In the genomic region with DNA sequence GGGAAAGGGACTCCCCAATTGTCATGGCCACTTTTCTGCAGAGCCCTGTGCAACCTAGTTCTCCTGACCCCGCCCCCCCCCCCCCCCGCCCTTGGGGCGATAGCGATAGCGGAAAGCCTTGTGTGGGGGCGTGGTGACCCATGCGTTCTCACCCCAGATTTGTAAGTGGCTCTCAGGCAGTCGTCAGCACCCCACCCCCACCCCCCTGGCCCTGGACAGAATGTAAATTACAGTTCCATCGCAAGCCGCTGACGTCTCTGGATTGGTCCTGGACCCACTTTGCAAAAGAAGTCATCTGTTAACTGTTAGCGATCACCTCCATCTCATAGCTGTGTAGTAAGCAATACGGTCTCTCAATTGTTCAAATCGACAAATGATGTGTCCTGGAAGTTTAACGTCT, we compare ENCODE assay signal across 13 mouse cellular contexts. TPM values are rescaled to one million over a fixed set of nuclear protein-coding genes. Genes with fewer than 3 reads are reported as not detected.
DNase-seq lines count a peak whose midpoint lies in the region; ATAC-seq lines count a peak whose summit lies in the region.
"Had no signal": no experiment of that assay in that cellular context is flagged by ENCODE, and none has a peak within 500 bp of the region (broad histone marks: within the 10 kb centered on the region; RNA-seq: fewer than 3 reads in every experiment).

No protein-coding gene starts in this region.

- H3K4me3 ChIP-seq in forebrain, embryonic 13.5 days, result no peak overlapping the region
- H3K4me3 ChIP-seq in forebrain, embryonic 10.5 days, result no peak overlapping the region
- no peak overlapping the region for H3K4me3 ChIP-seq in intestine, embryonic 15.5 days (replicated peaks)
- no peak overlapping the region for H3K4me3 ChIP-seq in intestine, embryonic 16.5 days (ENCODE audit: low read length)
- H3K4me3 ChIP-seq in neural tube, embryonic 15.5 days (replicated peaks), result no peak overlapping the region
- H3K4me3 ChIP-seq in forebrain, embryonic 15.5 days, result no peak overlapping the region

- peaks cover 17% of the 10 kb centered on the region for H3K4me1 ChIP-seq in forebrain, embryonic 13.5 days
- peaks cover 19% of the 10 kb centered on the region for H3K4me1 ChIP-seq in forebrain, embryonic 10.5 days
- no peaks in the 10 kb centered on the region for H3K4me1 ChIP-seq in intestine, embryonic 15.5 days (replicated peaks)
- H3K4me1 ChIP-seq in intestine, embryonic 16.5 days (ENCODE audit: control insufficient read depth, insufficient read depth, low read length), result 0 out of 2 replicates have a peak, but pooled peaks cover 8% of the 10 kb centered on the region
- H3K4me1 ChIP-seq in neural tube, embryonic 15.5 days, result peaks cover 8% of the 10 kb centered on the region; the same call in 1 of the 2 replicates
- peaks cover 17% of the 10 kb centered on the region for H3K4me1 ChIP-seq in forebrain, embryonic 15.5 days

- no peaks in the 10 kb centered on the region for H3K9me3 ChIP-seq in forebrain, embryonic 13.5 days (replicated peaks)
- H3K9me3 ChIP-seq in forebrain, embryonic 10.5 days, result no peaks in the 10 kb centered on the region
- H3K9me3 ChIP-seq in intestine, embryonic 15.5 days, result no peaks in the 10 kb centered on the region
- no peaks in the 10 kb centered on the region for H3K9me3 ChIP-seq in intestine, embryonic 16.5 days (ENCODE audit: control insufficient read depth, low read length)
- no peaks in the 10 kb centered on the region for H3K9me3 ChIP-seq in neural tube, embryonic 15.5 days (replicated peaks)
- no peaks in the 10 kb centered on the region for H3K9me3 ChIP-seq in forebrain, embryonic 15.5 days

- no peak for DNase-seq in forebrain, embryonic 10.5 days (ENCODE audit: extremely low spot score, low spot score)
- DNase-seq in forelimb bud, embryonic 11.5 days (ENCODE audit: low read depth, low spot score), result peak; percentile 73
- DNase-seq in layer of hippocampus, postnatal 10 days (ENCODE audit: low spot score in 2 of 2), result no peak
- DNase-seq: adrenal gland, postnatal 10 days; kidney, adult 2 months; lung, embryonic 14.5 days; midbrain, embryonic 14.5 days; thymus, postnatal 25 days had no signal

- ATAC-seq in forebrain, embryonic 13.5 days, result no peak
- no peak for ATAC-seq in intestine, embryonic 15.5 days
- no peak for ATAC-seq in intestine, embryonic 16.5 days
- no peak for ATAC-seq in neural tube, embryonic 15.5 days (ENCODE audit: low FRiP score)
- ATAC-seq in forebrain, embryonic 15.5 days (replicated peaks), result no peak

- no peak overlapping the region for H3K9ac ChIP-seq in forebrain, embryonic 13.5 days
- H3K9ac ChIP-seq in intestine, embryonic 15.5 days, result no peak overlapping the region
- H3K9ac ChIP-seq in intestine, embryonic 16.5 days (ENCODE audit: low read depth, low read length), result no peak overlapping the region
- no peak overlapping the region for H3K9ac ChIP-seq in neural tube, embryonic 15.5 days (replicated peaks)
- no peak overlapping the region for H3K9ac ChIP-seq in forebrain, embryonic 15.5 days (replicated peaks)
- H3K9ac ChIP-seq: lung, embryonic 14.5 days had no signal

- H3K27me3 ChIP-seq in forebrain, embryonic 13.5 days, result no peaks in the 10 kb centered on the region
- H3K27me3 ChIP-seq in forebrain, embryonic 10.5 days (ENCODE audit: poor library complexity, severe bottlenecking), result no peaks in the 10 kb centered on the region
- H3K27me3 ChIP-seq in intestine, embryonic 15.5 days (replicated peaks), result no peaks in the 10 kb centered on the region
- no peaks in the 10 kb centered on the region for H3K27me3 ChIP-seq in intestine, embryonic 16.5 days (replicated peaks; ENCODE audit: control insufficient read depth, insufficient read depth, low read length)
- H3K27me3 ChIP-seq in neural tube, embryonic 15.5 days (replicated peaks), result no peaks in the 10 kb centered on the region
- H3K27me3 ChIP-seq in forebrain, embryonic 15.5 days, result no peaks in the 10 kb centered on the region

- H3K36me3 ChIP-seq in forebrain, embryonic 13.5 days (ENCODE audit: poor library complexity, severe bottlenecking), result no peaks in the 10 kb centered on the region
- no peaks in the 10 kb centered on the region for H3K36me3 ChIP-seq in forebrain, embryonic 10.5 days (replicated peaks)
- no peaks in the 10 kb centered on the region for H3K36me3 ChIP-seq in intestine, embryonic 15.5 days
- no peaks in the 10 kb centered on the region for H3K36me3 ChIP-seq in intestine, embryonic 16.5 days (ENCODE audit: control insufficient read depth, insufficient read depth, low read length)
- H3K36me3 ChIP-seq in neural tube, embryonic 15.5 days, result no peaks in the 10 kb centered on the region
- H3K36me3 ChIP-seq in forebrain, embryonic 15.5 days, result no peaks in the 10 kb centered on the region

- 0 out of 2 replicates have a peak overlapping the region, but pooled peaks have one; percentile 8 for H3K4me2 ChIP-seq in forebrain, embryonic 13.5 days
- H3K4me2 ChIP-seq in intestine, embryonic 15.5 days (replicated peaks), result 0 out of 2 replicates have a peak overlapping the region, but pooled peaks have one; percentile 22
- no peak overlapping the region for H3K4me2 ChIP-seq in intestine, embryonic 16.5 days (ENCODE audit: low read depth, low read length)
- 0 out of 2 replicates have a peak overlapping the region, but pooled peaks have one; percentile 26 for H3K4me2 ChIP-seq in neural tube, embryonic 15.5 days
- H3K4me2 ChIP-seq in forebrain, embryonic 15.5 days (replicated peaks), result no peak overlapping the region
- H3K4me2 ChIP-seq: lung, embryonic 14.5 days had no signal

- peak overlapping the region; percentile 44 for H3K27ac ChIP-seq in forebrain, embryonic 13.5 days
- H3K27ac ChIP-seq in forebrain, embryonic 10.5 days, result no peak overlapping the region
- no peak overlapping the region for H3K27ac ChIP-seq in intestine, embryonic 15.5 days
- no peak overlapping the region for H3K27ac ChIP-seq in intestine, embryonic 16.5 days (ENCODE audit: low read length)
- H3K27ac ChIP-seq in neural tube, embryonic 15.5 days (replicated peaks), result no peak overlapping the region
- no peak overlapping the region for H3K27ac ChIP-seq in forebrain, embryonic 15.5 days (replicated peaks)

- 47% methylated on average over 10 of the region's 15 CpGs for WGBS in forebrain, embryonic 13.5 days
- 36% methylated on average over 15 of the region's 15 CpGs for WGBS in forebrain, embryonic 10.5 days
- 41% methylated on average over 15 of the region's 15 CpGs for WGBS in intestine, embryonic 15.5 days
- WGBS in intestine, embryonic 16.5 days, result 39% methylated on average over 14 of the region's 15 CpGs
- 33% methylated on average over 14 of the region's 15 CpGs for WGBS in neural tube, embryonic 15.5 days
- WGBS in forebrain, embryonic 15.5 days, result 33% methylated on average over 14 of the region's 15 CpGs

RNA-seq across cellular contexts. Expression of gene Slc38a1, which starts 4.7 kb away (rescaled TPM):
- 138 and 142 TPM in 2 replicates for polyA plus RNA-seq in forebrain, embryonic 13.5 days (2015; fragmentation: Nextera tagmentation; extraction: Ambion mirVana)
- polyA plus RNA-seq in forebrain, embryonic 10.5 days (2016; fragmentation: Nextera tagmentation; extraction: Ambion mirVana), result 127 and 138 TPM in 2 replicates
- polyA plus RNA-seq in intestine, embryonic 15.5 days (2015; fragmentation: Nextera tagmentation; extraction: Ambion mirVana), result 113 and 119 TPM in 2 replicates
- 111 and 116 TPM in 2 replicates for polyA plus RNA-seq in intestine, embryonic 16.5 days (2015; fragmentation: Nextera tagmentation; extraction: Ambion mirVana)
- polyA plus RNA-seq in neural tube, embryonic 15.5 days (2015; fragmentation: Nextera tagmentation; extraction: Ambion mirVana), result 127 and 134 TPM in 2 replicates
- total RNA-seq in layer of hippocampus, postnatal 10 days (2021), result 10 to 100 TPM; 76.7 to 78.8 TPM
- 145 and 147 TPM in 2 replicates for polyA plus RNA-seq in forebrain, embryonic 15.5 days (2015; fragmentation: Nextera tagmentation; extraction: Ambion mirVana)

RNA-seq across cellular contexts. Expression of gene Slc38a2, which starts 52.2 kb away (rescaled TPM):
- polyA plus RNA-seq in forebrain, embryonic 13.5 days (2015; fragmentation: Nextera tagmentation; extraction: Ambion mirVana), result 148 and 156 TPM in 2 replicates
- polyA plus RNA-seq in forebrain, embryonic 10.5 days (2016; fragmentation: Nextera tagmentation; extraction: Ambion mirVana), result 151 and 159 TPM in 2 replicates
- polyA plus RNA-seq in intestine, embryonic 15.5 days (2015; fragmentation: Nextera tagmentation; extraction: Ambion mirVana), result 83.8 and 95.3 TPM in 2 replicates
- 74.2 and 78.7 TPM in 2 replicates for polyA plus RNA-seq in intestine, embryonic 16.5 days (2015; fragmentation: Nextera tagmentation; extraction: Ambion mirVana)
- 89.3 and 93.9 TPM in 2 replicates for polyA plus RNA-seq in neural tube, embryonic 15.5 days (2015; fragmentation: Nextera tagmentation; extraction: Ambion mirVana)
- 10 to 100 TPM; 64.7 to 73.8 TPM for total RNA-seq in layer of hippocampus, postnatal 10 days (2021)
- 156 and 157 TPM in 2 replicates for polyA plus RNA-seq in forebrain, embryonic 15.5 days (2015; fragmentation: Nextera tagmentation; extraction: Ambion mirVana)

Comparison
In these comparisons a context has a peak if more than half of its experiments do, and no peak if none do; other contexts are left out.
1. H3K4me2 ChIP-seq: peak in forebrain, embryonic 13.5 days (single experiment), intestine, embryonic 15.5 days (single experiment) and neural tube, embryonic 15.5 days (single experiment); none in intestine, embryonic 16.5 days (single experiment) and forebrain, embryonic 15.5 days (single experiment).